8 mouse cellular contexts compared by ENCODE assay signal in the genomic region with DNA sequence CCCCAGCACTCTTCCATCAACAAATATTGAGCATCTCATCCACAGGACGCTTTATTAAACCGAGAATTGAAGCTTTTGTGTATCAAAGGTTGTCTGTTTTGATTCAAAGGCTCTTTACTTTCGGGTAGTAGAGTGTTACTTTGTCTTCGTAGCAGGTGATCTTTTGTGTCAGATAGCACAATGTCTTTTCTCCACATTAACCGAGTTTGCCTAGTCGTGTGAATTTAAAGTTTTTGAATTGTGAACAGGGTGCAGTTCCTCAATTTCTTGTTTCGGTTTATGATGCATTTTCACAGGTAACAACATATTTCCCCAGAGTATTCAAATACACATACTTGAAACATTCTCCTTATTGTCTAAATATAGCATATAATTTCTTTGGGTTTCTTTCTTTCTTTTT. TPM values are rescaled to one million over a fixed set of nuclear protein-coding genes. Genes with fewer than 3 reads are reported as not detected.
A peak's percentile ranks its signal among the peaks of the same experiment; 100 is the strongest.
DNase-seq lines count a peak whose midpoint lies in the region; ATAC-seq and TF ChIP-seq lines count a peak whose summit lies in the region.

No protein-coding gene starts in this region.

- H3K27me3 ChIP-seq in heart, embryonic 15.5 days, result no peaks in the 10 kb centered on the region
- H3K27me3 ChIP-seq in forebrain, embryonic 15.5 days, result no peaks in the 10 kb centered on the region
- no peaks in the 10 kb centered on the region for H3K27me3 ChIP-seq in liver, embryonic 16.5 days (ENCODE audit: control insufficient read depth, insufficient read depth, low read depth, low read length)

- H3K4me2 ChIP-seq in heart, embryonic 15.5 days, result peak overlapping the region; percentile 67
- H3K4me2 ChIP-seq in forebrain, embryonic 15.5 days (replicated peaks), result peak overlapping the region; percentile 67
- H3K4me2 ChIP-seq in liver, embryonic 16.5 days (ENCODE audit: low read depth, low read length), result peak overlapping the region; percentile 68

- peaks cover 5% of the 10 kb centered on the region; the same call in 1 of the 2 replicates for H3K4me1 ChIP-seq in heart, embryonic 15.5 days (replicated peaks)
- H3K4me1 ChIP-seq in ES-E14 (ENCODE audit: control insufficient read depth in 2 of 2, insufficient read depth in 2 of 2, low read length in 2 of 2, poor library complexity in 1 of 2), result peaks cover 0 to 10% of the 10 kb centered on the region in 2 experiments; a peak in 2 of 4 replicates
- H3K4me1 ChIP-seq in forebrain, embryonic 15.5 days, result peaks cover 20% of the 10 kb centered on the region
- peaks cover 12% of the 10 kb centered on the region for H3K4me1 ChIP-seq in liver, embryonic 16.5 days (ENCODE audit: control insufficient read depth, low read depth, low read length)

- H3K9me3 ChIP-seq in heart, embryonic 15.5 days (replicated peaks), result no peaks in the 10 kb centered on the region
- H3K9me3 ChIP-seq in ES-E14 (ENCODE audit: control insufficient read depth, insufficient read depth, low read depth, low read length), result no peaks in the 10 kb centered on the region
- H3K9me3 ChIP-seq in forebrain, embryonic 15.5 days, result no peaks in the 10 kb centered on the region
- H3K9me3 ChIP-seq in liver, embryonic 16.5 days (replicated peaks; ENCODE audit: control insufficient read depth, low read length), result no peaks in the 10 kb centered on the region

- peak overlapping the region; percentile 96 for H3K9ac ChIP-seq in heart, embryonic 15.5 days
- H3K9ac ChIP-seq in ES-E14 (ENCODE audit: insufficient read depth, low read depth, low read length, poor library complexity, severe bottlenecking), result no peak overlapping the region
- peak overlapping the region; percentile 95 for H3K9ac ChIP-seq in forebrain, embryonic 15.5 days (replicated peaks)
- H3K9ac ChIP-seq in liver, embryonic 16.5 days (ENCODE audit: low read depth, low read length), result peak overlapping the region; percentile 58

- WGBS in heart, embryonic 15.5 days, result 16% methylated on average over 7 of the region's 7 CpGs
- WGBS in forebrain, embryonic 15.5 days, result 3% methylated on average over 7 of the region's 7 CpGs
- 10% methylated on average over 7 of the region's 7 CpGs for WGBS in liver, embryonic 16.5 days (ENCODE audit: insufficient replicate concordance)

- ATAC-seq in heart, embryonic 15.5 days (replicated peaks; ENCODE audit: insufficient number of reproducible peaks, insufficient read depth, low FRiP score, low read depth), result no peak
- no peak for ATAC-seq in forebrain, embryonic 15.5 days (replicated peaks)
- ATAC-seq in liver, embryonic 16.5 days (ENCODE audit: low read depth), result no peak

- in situ Hi-C loops in ES-E14 (cut with MboI; ENCODE audit: low sequenced_read_pairs in 2 of 2, unreplicated experiment in 2 of 2), result no loop called here

- H3K36me3 ChIP-seq in heart, embryonic 15.5 days, result no peaks in the 10 kb centered on the region
- H3K36me3 ChIP-seq in ES-E14 (ENCODE audit: control insufficient read depth, insufficient read depth, low read length, poor library complexity, severe bottlenecking), result no peaks in the 10 kb centered on the region
- no peaks in the 10 kb centered on the region for H3K36me3 ChIP-seq in forebrain, embryonic 15.5 days
- H3K36me3 ChIP-seq in liver, embryonic 16.5 days (ENCODE audit: control insufficient read depth, insufficient read depth), result no peaks in the 10 kb centered on the region

- no peak for DNase-seq in heart, adult 8-10 months (ENCODE audit: low spot score)
- DNase-seq in ES-E14 (ENCODE audit: low read depth, low spot score), result no peak
- no peak for DNase-seq in cerebellum, adult 11-12 months
- no peak for DNase-seq in testis, postnatal 14 days (ENCODE audit: low spot score)
- DNase-seq in left cerebral cortex, postnatal 25 days (ENCODE audit: low spot score in 2 of 2), result no peak

- intact Hi-C loops in left cerebral cortex, postnatal 25 days (cut with DNase I), result loop anchor here (5.0 to 10.0 kb wide), 3 partner anchors 105 to 362 kb away; partner anchors contain the start of gene Vps54

- H3K27ac ChIP-seq in heart, embryonic 15.5 days, result no peak overlapping the region
- H3K27ac ChIP-seq in ES-E14 (ENCODE audit: insufficient read depth, low read depth, low read length, poor library complexity, severe bottlenecking), result no peak overlapping the region
- H3K27ac ChIP-seq in forebrain, embryonic 15.5 days (replicated peaks), result no peak overlapping the region
- no peak overlapping the region for H3K27ac ChIP-seq in liver, embryonic 16.5 days (ENCODE audit: low read length)

- H3K4me3 ChIP-seq in heart, embryonic 15.5 days, result peak overlapping the region; percentile 90
- peak overlapping the region; percentile 81 to 84; a peak in 3 of 4 replicates for H3K4me3 ChIP-seq in ES-E14 (ENCODE audit: insufficient read depth in 1 of 2, low read depth in 1 of 2, low read length in 2 of 2, poor library complexity in 1 of 2, severe bottlenecking in 1 of 2)
- peak overlapping the region; percentile 86 for H3K4me3 ChIP-seq in forebrain, embryonic 15.5 days
- H3K4me3 ChIP-seq in liver, embryonic 16.5 days (ENCODE audit: low read depth, low read length), result peak overlapping the region; percentile 98

TF ChIP-seq in ES-E14, 5 proteins besides CTCF, POLR2A, EP300 and RAD21:
- TF ChIP-seq MAFK (IDR thresholded peaks at IDR 0.05; ENCODE audit: insufficient read depth, low read depth, low read length), result no peak
- no peak for TF ChIP-seq CHD2 (IDR thresholded peaks at IDR 0.05; ENCODE audit: low read depth, low read length)
- TF ChIP-seq HCFC1 (IDR thresholded peaks at IDR 0.05; ENCODE audit: borderline replicate concordance, insufficient read depth, low read length), result no peak
- no peak for TF ChIP-seq ZNF384 (IDR thresholded peaks at IDR 0.05; ENCODE audit: low read depth, low read length)
- no peak for TF ChIP-seq ZC3H11A (IDR thresholded peaks at IDR 0.05; ENCODE audit: borderline replicate concordance, low read depth, low read length)
TF ChIP-seq in ES-E14: peak in this region for 0.

RNA-seq across cellular contexts. Expression of gene Peli1, which starts 1.5 kb away (rescaled TPM):
- 19.0 and 24.9 TPM in 2 replicates for polyA plus RNA-seq in heart, embryonic 15.5 days (2015; fragmentation: Nextera tagmentation; extraction: Ambion mirVana)
- total RNA-seq in heart, adult 8-10 months (2022), result 10 to 100 TPM; 11.5 to 13.2 (median 12.2) TPM
- total RNA-seq in ES-E14 (2012; rRNA removed), result 11.9 and 17.3 TPM in 2 replicates
- 118 and 121 TPM in 2 replicates for polyA plus RNA-seq in forebrain, embryonic 15.5 days (2015; fragmentation: Nextera tagmentation; extraction: Ambion mirVana)
- 9.4 and 9.6 TPM in 2 replicates for polyA plus RNA-seq in liver, embryonic 16.5 days (2015; fragmentation: Nextera tagmentation; extraction: Ambion mirVana)
- total RNA-seq in left cerebral cortex, postnatal 25 days (2021), result 10 to 100 TPM; 44.9 to 45.0 TPM
